Comparison of ENCODE assay signal across 15 mouse cellular contexts in genomic region chr4:57249108-57249507, GRCm38 (mm10). TPM values are rescaled to one million over a fixed set of nuclear protein-coding genes. Genes with fewer than 3 reads are reported as not detected.
DNase-seq lines count a peak whose midpoint lies in the region; ATAC-seq lines count a peak whose summit lies in the region.
"Had no signal": no experiment of that assay in that cellular context is flagged by ENCODE, and none has a peak within 500 bp of the region (broad histone marks: within the 10 kb centered on the region; RNA-seq: fewer than 3 reads in every experiment).

No protein-coding gene starts in this region.

- peaks cover 25% of the 10 kb centered on the region for H3K4me1 ChIP-seq in hindbrain, embryonic 10.5 days (replicated peaks)
- peaks cover 12% of the 10 kb centered on the region for H3K4me1 ChIP-seq in hindbrain, embryonic 12.5 days
- H3K4me1 ChIP-seq in heart, embryonic 16.5 days (ENCODE audit: control insufficient read depth, insufficient read depth, low read length), result peaks cover 7% of the 10 kb centered on the region
- H3K4me1 ChIP-seq in neural tube, embryonic 11.5 days (ENCODE audit: control insufficient read depth, insufficient read depth, low read length), result no peaks in the 10 kb centered on the region; the same call in 1 of the 2 replicates

- H3K4me2 ChIP-seq in hindbrain, embryonic 12.5 days (replicated peaks), result no peak overlapping the region
- peak overlapping the region; percentile 6; the same call in 1 of the 2 replicates for H3K4me2 ChIP-seq in heart, embryonic 16.5 days (ENCODE audit: low read depth, low read length)
- H3K4me2 ChIP-seq in neural tube, embryonic 11.5 days (ENCODE audit: low read depth), result no peak overlapping the region
- H3K4me2 ChIP-seq: embryonic facial prominence, embryonic 13.5 days had no signal

- H3K4me3 ChIP-seq in hindbrain, embryonic 10.5 days, result no peak overlapping the region
- H3K4me3 ChIP-seq in hindbrain, embryonic 12.5 days, result no peak overlapping the region
- H3K4me3 ChIP-seq in heart, embryonic 16.5 days (ENCODE audit: low read length), result no peak overlapping the region
- H3K4me3 ChIP-seq in neural tube, embryonic 11.5 days (ENCODE audit: low read depth, low read length), result no peak overlapping the region
- H3K4me3 ChIP-seq: embryonic facial prominence, embryonic 13.5 days; megakaryocyte, embryonic 14.5 days had no signal

- no peak overlapping the region for H3K9ac ChIP-seq in hindbrain, embryonic 12.5 days
- H3K9ac ChIP-seq in heart, embryonic 16.5 days (ENCODE audit: low read length), result 0 out of 2 replicates have a peak overlapping the region, but pooled peaks have one; percentile 7
- no peak overlapping the region for H3K9ac ChIP-seq in neural tube, embryonic 11.5 days (ENCODE audit: low read length)
- H3K9ac ChIP-seq: embryonic facial prominence, embryonic 13.5 days had no signal

- H3K9me3 ChIP-seq in hindbrain, embryonic 10.5 days, result no peaks in the 10 kb centered on the region
- no peaks in the 10 kb centered on the region for H3K9me3 ChIP-seq in hindbrain, embryonic 12.5 days (replicated peaks)
- H3K9me3 ChIP-seq in heart, embryonic 16.5 days (replicated peaks; ENCODE audit: control insufficient read depth, low read length), result no peaks in the 10 kb centered on the region
- H3K9me3 ChIP-seq in neural tube, embryonic 11.5 days (ENCODE audit: control insufficient read depth, low read length), result no peaks in the 10 kb centered on the region
- H3K9me3 ChIP-seq: embryonic facial prominence, embryonic 13.5 days; megakaryocyte, embryonic 14.5 days had no signal

- 39% methylated on average over 8 of the region's 8 CpGs for WGBS in hindbrain, embryonic 10.5 days
- 25% methylated on average over 8 of the region's 8 CpGs for WGBS in hindbrain, embryonic 12.5 days
- 40% methylated on average over 8 of the region's 8 CpGs for WGBS in heart, embryonic 16.5 days
- WGBS in neural tube, embryonic 11.5 days, result 8% methylated on average over 8 of the region's 8 CpGs

- H3K27me3 ChIP-seq in hindbrain, embryonic 10.5 days (ENCODE audit: insufficient read depth, poor library complexity, severe bottlenecking), result no peaks in the 10 kb centered on the region
- H3K27me3 ChIP-seq in hindbrain, embryonic 12.5 days, result no peaks in the 10 kb centered on the region
- H3K27me3 ChIP-seq in heart, embryonic 16.5 days (ENCODE audit: control insufficient read depth, insufficient read depth, low read length), result no peaks in the 10 kb centered on the region
- no peaks in the 10 kb centered on the region for H3K27me3 ChIP-seq in neural tube, embryonic 11.5 days (ENCODE audit: control insufficient read depth, insufficient read depth, low read length)
- H3K27me3 ChIP-seq: embryonic facial prominence, embryonic 13.5 days; megakaryocyte, embryonic 14.5 days; Patski had no signal

- H3K27ac ChIP-seq in hindbrain, embryonic 10.5 days, result peak overlapping the region; percentile 46; the same call in 1 of the 2 replicates
- H3K27ac ChIP-seq in hindbrain, embryonic 12.5 days, result no peak overlapping the region
- no peak overlapping the region; the same call in 1 of the 2 replicates for H3K27ac ChIP-seq in heart, embryonic 16.5 days (ENCODE audit: low read length)
- no peak overlapping the region for H3K27ac ChIP-seq in neural tube, embryonic 11.5 days (ENCODE audit: low read depth, low read length)
- H3K27ac ChIP-seq: embryonic facial prominence, embryonic 13.5 days had no signal

- H3K36me3 ChIP-seq in hindbrain, embryonic 10.5 days, result no peaks in the 10 kb centered on the region
- H3K36me3 ChIP-seq in hindbrain, embryonic 12.5 days, result no peaks in the 10 kb centered on the region
- H3K36me3 ChIP-seq in heart, embryonic 16.5 days (ENCODE audit: control insufficient read depth, insufficient read depth), result no peaks in the 10 kb centered on the region
- H3K36me3 ChIP-seq in neural tube, embryonic 11.5 days (ENCODE audit: control insufficient read depth, insufficient read depth, low read length), result no peaks in the 10 kb centered on the region
- H3K36me3 ChIP-seq: embryonic facial prominence, embryonic 13.5 days had no signal

- peak; percentile 26 for DNase-seq in adrenal gland, postnatal 10 days
- DNase-seq in adrenal gland, postnatal 25 days, result no peak
- peak; percentile 49 for DNase-seq in hindbrain, embryonic 10.5 days (ENCODE audit: low spot score)
- peak; percentile 39 for DNase-seq in neural tube, embryonic 11.5 days (ENCODE audit: low spot score)
- DNase-seq in spleen, adult 18-20 months, result no peak
- DNase-seq: cerebellum, adult 8-10 months; kidney, postnatal 25 days; thymus, postnatal 25 days had no signal

- ATAC-seq in hindbrain, embryonic 12.5 days (ENCODE audit: low FRiP score), result no peak; the same call in 1 of the 2 replicates
- ATAC-seq in heart, embryonic 16.5 days (replicated peaks; ENCODE audit: extremely low read depth, insufficient read depth, low FRiP score), result 0 out of 2 replicates have a peak, but pooled peaks have one; percentile 49
- ATAC-seq in neural tube, embryonic 11.5 days (ENCODE audit: insufficient read depth, low FRiP score, low TSS enrichment), result 0 out of 2 replicates have a peak, but pooled peaks have one; percentile 41
- no peak for ATAC-seq in CD4-positive, CD25-positive, alpha-beta regulatory T cell, adult 4 months
- ATAC-seq: intestine, postnatal 0 days; Patski had no signal

RNA-seq across cellular contexts. Expression of gene Ptpn3, which starts 52.5 kb away (rescaled TPM):
- 10 to 100 TPM; 18.2 to 21.3 TPM for total RNA-seq in adrenal gland, postnatal 10 days (2021)
- 35.1 and 37.1 TPM in 2 replicates for total RNA-seq in adrenal gland, postnatal 25 days (2021)
- 1.3 and 1.6 TPM in 2 replicates for polyA plus RNA-seq in hindbrain, embryonic 10.5 days (2016; fragmentation: Nextera tagmentation; extraction: Ambion mirVana)
- polyA plus RNA-seq in hindbrain, embryonic 12.5 days (2016; fragmentation: Nextera tagmentation; extraction: Ambion mirVana), result 2.2 and 4.3 TPM in 2 replicates
- polyA plus RNA-seq in heart, embryonic 16.5 days (2015; fragmentation: Nextera tagmentation; extraction: Ambion mirVana), result 1.8 and 2.3 TPM in 2 replicates
- polyA plus RNA-seq in neural tube, embryonic 11.5 days (2014; fragmentation: Nextera tagmentation; extraction: Ambion mirVana), result 2.7 TPM in 2 replicates
- polyA plus RNA-seq in CD4-positive, CD25-positive, alpha-beta regulatory T cell, adult 4 months (2017; shearing (Covaris generic)), result 1 to 10 TPM; 2.4 to 3.3 TPM

Comparison
In these comparisons a context has a peak if more than half of its experiments do, and no peak if none do; other contexts are left out.
1. DNase-seq: peak in adrenal gland, postnatal 10 days (single experiment), hindbrain, embryonic 10.5 days (single experiment) and neural tube, embryonic 11.5 days (single experiment); none in adrenal gland, postnatal 25 days (single experiment) and spleen, adult 18-20 months (0 of 2).
2. ATAC-seq: peak in heart, embryonic 16.5 days (single experiment) and neural tube, embryonic 11.5 days (single experiment); none in hindbrain, embryonic 12.5 days (single experiment) and CD4-positive, CD25-positive, alpha-beta regulatory T cell, adult 4 months (single experiment).